Mouse (Mus musculus) midbrain, embryonic 10.5 days (tissue): ENCODE measurements at regions not wholly inside any gene's neighbourhood (a gene's known extent, or its start where the extent isn't known, plus 50 kb on each side); places are given as distances from the start of the nearest gene placed in this dataset.

Experiments
- DNase-seq: peaks from one replicate; pipeline ENCODE4 v3.0.0-alpha.2; 2017; ENCODE audit warnings: low spot score
- H3K27ac ChIP-seq: fragments of 300-500 bp; sonication (generic); replicated peaks from 2 replicates; pipeline ENCODE4 v1.5.1; 2016; ENCODE audit warnings: mild to moderate bottlenecking
- H3K27me3 ChIP-seq: fragments of 300-500 bp; sonication (generic); 2 replicates; pipeline ENCODE4 v1.6.1; 2016; ENCODE audit warnings: low read depth, mild to moderate bottlenecking; ENCODE audit not compliant: poor library complexity, severe bottlenecking
- H3K36me3 ChIP-seq: fragments of 300-500 bp; sonication (generic); 2 replicates; pipeline ENCODE4 v1.6.1; 2016; ENCODE audit warnings: mild to moderate bottlenecking, moderate library complexity
- H3K4me1 ChIP-seq: fragments of 300-500 bp; sonication (generic); 2 replicates; pipeline ENCODE4 v1.6.1; 2016
- H3K4me3 ChIP-seq: fragments of 300-500 bp; sonication (generic); 2 replicates; pipeline ENCODE4 v1.5.1; 2016; ENCODE audit warnings: mild to moderate bottlenecking, moderate library complexity
- H3K9me3 ChIP-seq: fragments of 300-500 bp; sonication (generic); replicated peaks from 2 replicates; pipeline ENCODE4 v1.6.1; 2016; ENCODE audit warnings: mild to moderate bottlenecking
- WGBS: fragments of 180-500 bp; shearing (Covaris S2); methylation state at CpG from one replicate; pipeline ENCODE4 v1.1.7; 2016; 5-methylcytosine and 5-hydroxymethylcytosine counted together

DNA sequence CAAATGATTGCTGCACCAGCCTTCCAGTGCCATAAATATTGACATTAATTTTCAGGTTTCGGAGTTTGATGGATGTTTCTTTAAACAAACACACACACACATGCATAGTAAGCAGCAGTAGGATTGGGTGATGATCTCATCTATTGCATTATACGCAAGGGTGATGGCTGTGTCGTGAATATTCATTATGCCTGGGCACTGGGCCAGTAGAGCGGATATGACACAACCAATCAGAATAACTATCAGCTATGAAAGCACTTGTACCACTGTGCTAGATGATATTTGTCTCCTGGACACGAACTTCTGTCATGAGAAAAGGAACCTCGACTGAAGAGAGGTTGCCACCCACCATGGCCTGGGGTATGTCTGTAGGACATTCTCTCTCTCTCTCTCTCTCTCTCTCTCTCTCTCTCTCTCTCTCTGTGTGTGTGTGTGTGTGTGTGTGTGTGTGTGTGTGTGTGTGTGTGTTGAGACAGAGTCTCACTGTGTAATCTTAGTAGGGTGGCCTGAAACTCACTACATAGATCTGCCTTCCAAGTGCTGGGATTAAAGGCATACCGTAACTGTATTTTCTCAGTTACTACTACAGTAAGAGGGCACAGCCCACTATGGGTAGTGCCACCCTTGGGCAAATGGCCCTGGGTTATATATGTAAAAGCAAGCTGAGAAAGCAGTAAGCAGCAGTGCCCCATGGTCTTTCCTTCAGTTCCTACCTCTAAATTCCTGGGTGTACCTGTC lies 94.7 kb upstream of the Nampt start:
- WGBS, result 92% methylated on average over 7 of the region's 7 CpGs
- DNase-seq, result no peak
- no peak overlapping the region for H3K4me3 ChIP-seq

DNA sequence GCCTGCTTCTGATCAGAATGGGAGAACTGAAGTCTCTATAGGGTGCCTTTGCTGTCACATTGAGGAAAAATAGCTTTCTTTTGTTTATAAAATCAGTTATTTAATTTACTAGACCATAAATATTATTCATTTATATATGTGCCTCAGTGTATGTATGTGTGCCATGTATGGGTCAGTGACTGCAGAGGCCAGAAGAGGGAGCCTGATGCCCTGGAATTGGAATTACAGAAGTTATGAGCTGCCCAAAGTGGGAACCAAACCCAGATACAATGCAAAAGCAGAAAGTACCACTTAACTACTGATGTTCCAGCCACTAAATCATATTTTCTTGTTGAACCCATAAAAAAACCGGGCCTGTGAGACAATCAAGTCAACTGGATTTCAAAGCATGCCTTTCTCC lies 91.8 kb upstream of the Nampt start:
- DNase-seq, result no peak
- H3K9me3 ChIP-seq, result no peaks in the 10 kb centered on the region
- H3K4me3 ChIP-seq, result no peak overlapping the region
- H3K27me3 ChIP-seq, result no peaks in the 10 kb centered on the region
- no peak overlapping the region for H3K27ac ChIP-seq
- WGBS, result 87% methylated on average over 1 of the region's 1 CpGs
- H3K4me1 ChIP-seq, result peaks cover 9% of the 10 kb centered on the region
- H3K36me3 ChIP-seq, result no peaks in the 10 kb centered on the region

More for the DNA sequence above, 94.7 kb upstream of the Nampt start:
- H3K36me3 ChIP-seq, result no peaks in the 10 kb centered on the region
- H3K4me1 ChIP-seq, result peaks cover 9% of the 10 kb centered on the region
- H3K27me3 ChIP-seq, result no peaks in the 10 kb centered on the region
- no peaks in the 10 kb centered on the region for H3K9me3 ChIP-seq
- H3K27ac ChIP-seq, result no peak overlapping the region

DNA sequence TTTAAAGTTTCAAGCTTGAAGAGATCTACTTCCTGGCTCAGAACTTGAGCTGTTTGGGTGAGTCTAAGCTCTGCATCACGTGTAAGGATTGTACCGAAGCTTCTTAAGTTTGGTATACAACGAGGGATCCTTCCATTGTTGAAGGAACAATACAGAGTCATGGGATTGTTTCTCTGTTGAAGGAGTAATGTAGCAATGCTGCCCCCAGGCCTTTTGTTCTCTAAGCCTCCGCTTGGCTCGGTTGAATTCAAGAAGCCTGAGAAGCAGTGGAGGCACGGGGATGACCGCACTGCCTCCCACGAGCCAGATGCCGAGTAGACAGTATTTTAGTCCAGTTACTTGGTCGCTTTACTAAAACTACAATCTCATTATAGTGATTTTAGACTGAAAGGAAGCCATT lies 90.9 kb upstream of the Nampt start:
- WGBS, result 28% methylated on average over 10 of the region's 10 CpGs
- Histone ChIP-seq H3K27ac (0 out of 2 replicates have a peak overlapping the region, but pooled peaks have one; percentile 17), H3K36me3 (no peaks in the 10 kb centered on the region), H3K27me3 (no peaks in the 10 kb centered on the region), H3K4me3 (no peak overlapping the region), H3K4me1 (peaks cover 9% of the 10 kb centered on the region), H3K9me3 (no peaks in the 10 kb centered on the region)
- peak; percentile 28 for DNase-seq

DNA sequence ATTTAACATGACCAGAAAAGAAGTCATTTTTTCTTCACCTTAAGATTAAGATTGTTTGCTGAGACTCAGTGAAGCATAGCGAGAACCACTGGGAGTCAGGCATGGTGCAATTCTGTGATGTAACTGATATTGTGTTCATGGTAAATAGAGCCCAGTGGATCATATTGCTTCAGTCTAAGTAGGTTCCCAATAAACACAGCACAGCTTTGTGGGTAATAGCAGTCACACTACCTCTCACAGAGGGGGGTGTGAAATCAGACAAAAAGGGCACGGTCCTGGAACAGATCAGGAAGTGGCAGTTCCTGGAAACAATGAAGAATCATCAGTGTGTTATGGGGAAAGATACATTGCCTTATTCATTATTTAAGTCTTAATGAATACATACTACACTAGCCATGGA lies 84.1 kb upstream of the Nampt start:
- no peak overlapping the region for H3K4me3 ChIP-seq
- H3K27ac ChIP-seq, result no peak overlapping the region
- H3K9me3 ChIP-seq, result no peaks in the 10 kb centered on the region
- H3K36me3 ChIP-seq, result no peaks in the 10 kb centered on the region
- no peaks in the 10 kb centered on the region for H3K27me3 ChIP-seq
- DNase-seq, result no peak
- 71% methylated on average over 2 of the region's 2 CpGs for WGBS
- H3K4me1 ChIP-seq, result no peaks in the 10 kb centered on the region

DNA sequence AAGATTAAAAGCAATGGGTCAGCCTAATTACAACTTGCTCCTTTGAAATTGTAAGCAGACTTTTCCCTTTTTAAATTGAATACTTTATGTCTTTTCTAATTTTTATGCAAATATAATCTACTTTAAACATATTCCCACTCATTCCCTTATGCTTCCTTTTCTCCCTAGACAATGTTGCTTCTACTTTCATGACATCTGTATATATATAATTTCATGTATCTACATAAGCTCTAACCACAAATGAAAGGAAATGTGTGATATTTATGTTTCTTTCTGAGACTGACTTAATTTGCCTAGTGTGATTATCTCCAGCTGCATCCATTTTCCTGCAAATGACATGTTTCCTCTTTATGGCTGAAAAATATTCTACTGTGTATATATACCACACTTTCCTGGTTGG lies 77.9 kb upstream of the Nampt start:
- Histone ChIP-seq H3K27me3 (no peaks in the 10 kb centered on the region), H3K36me3 (no peaks in the 10 kb centered on the region), H3K9me3 (no peaks in the 10 kb centered on the region), H3K4me1 (no peaks in the 10 kb centered on the region), H3K27ac (no peak overlapping the region), H3K4me3 (no peak overlapping the region)
- no peak for DNase-seq

DNA sequence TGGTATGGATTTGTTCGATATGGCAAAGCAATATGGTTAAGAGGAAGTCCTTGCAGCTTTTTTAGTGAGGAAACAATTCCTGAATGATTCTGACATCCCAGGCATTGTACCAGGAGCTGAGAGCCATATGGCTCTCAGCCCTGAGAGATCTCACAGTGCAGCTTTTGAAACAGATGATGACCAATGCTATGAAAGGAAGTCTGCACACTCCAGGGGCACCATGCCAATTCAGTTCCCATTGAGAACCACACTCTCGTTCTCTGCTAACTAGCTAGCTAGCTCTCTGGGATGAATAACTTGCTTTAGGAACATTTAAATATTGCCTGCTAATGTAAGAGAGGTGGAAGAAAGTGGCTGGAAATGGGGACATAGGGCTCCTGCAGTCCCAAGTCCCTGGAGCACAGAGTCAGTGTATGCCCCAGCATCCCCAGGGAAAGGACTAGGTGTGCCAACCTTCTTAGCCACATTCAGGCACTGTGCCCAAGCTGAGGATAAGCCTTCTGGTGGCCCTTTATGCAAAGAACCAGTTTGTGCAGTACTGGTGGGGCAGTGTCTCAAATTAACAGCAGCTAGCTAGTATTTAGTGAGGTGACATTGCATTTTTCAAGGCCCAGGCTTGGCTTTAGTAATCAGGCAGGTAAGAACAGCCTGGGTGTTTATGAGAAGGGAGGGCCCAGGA lies 61.8 kb upstream of the Nampt start:
- Histone ChIP-seq H3K4me3 (no peak overlapping the region), H3K36me3 (no peaks in the 10 kb centered on the region), H3K27me3 (no peaks in the 10 kb centered on the region), H3K4me1 (no peaks in the 10 kb centered on the region), H3K9me3 (no peaks in the 10 kb centered on the region), H3K27ac (no peak overlapping the region)
- 85% methylated on average over 2 of the region's 2 CpGs for WGBS
- no peak for DNase-seq

DNA sequence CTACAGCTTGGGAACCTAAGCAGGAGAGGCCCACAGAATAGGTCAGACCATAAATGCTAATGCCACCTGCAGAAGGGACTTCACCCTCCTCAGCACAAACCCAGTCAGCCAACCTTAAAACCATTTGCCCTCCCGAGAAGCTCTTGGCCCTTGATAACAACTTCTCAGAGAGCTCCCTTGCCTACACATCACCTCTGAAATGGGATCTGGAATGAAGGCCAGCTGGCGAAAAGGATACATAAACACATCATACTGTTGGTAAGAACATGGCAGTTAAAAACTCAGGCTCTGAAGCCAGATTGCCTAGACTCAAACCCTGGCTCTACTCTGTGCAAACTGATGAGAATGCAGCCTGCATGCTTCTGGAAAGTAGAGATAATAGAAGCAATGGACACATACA lies 61.2 kb upstream of the Nampt start:
- no peak for DNase-seq
- Histone ChIP-seq H3K27ac (no peak overlapping the region), H3K27me3 (no peaks in the 10 kb centered on the region), H3K36me3 (no peaks in the 10 kb centered on the region), H3K4me3 (no peak overlapping the region), H3K4me1 (no peaks in the 10 kb centered on the region), H3K9me3 (no peaks in the 10 kb centered on the region)
- 88% methylated on average over 2 of the region's 2 CpGs for WGBS

DNA sequence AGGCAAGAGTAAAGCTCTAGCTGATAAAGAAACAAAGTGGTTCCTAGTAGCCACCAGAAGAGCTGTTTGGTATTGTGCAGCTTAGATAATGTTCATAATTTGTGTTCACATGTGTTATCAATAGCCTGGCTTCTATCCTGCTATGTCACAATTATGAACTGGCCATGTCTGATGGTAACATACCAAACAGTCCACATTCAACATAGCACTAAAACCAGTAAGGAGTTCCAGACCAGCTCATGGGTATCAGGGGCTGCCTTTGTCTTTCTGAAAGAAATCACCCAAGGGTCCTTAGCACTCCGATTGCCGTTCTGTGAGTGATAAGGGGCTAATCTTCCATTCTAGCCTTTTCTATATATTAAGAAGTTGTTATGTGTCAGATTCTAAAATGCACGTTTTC lies 58.7 kb upstream of the Nampt start:
- Histone ChIP-seq H3K36me3 (no peaks in the 10 kb centered on the region), H3K9me3 (no peaks in the 10 kb centered on the region), H3K27me3 (no peaks in the 10 kb centered on the region), H3K27ac (no peak overlapping the region), H3K4me1 (no peaks in the 10 kb centered on the region), H3K4me3 (no peak overlapping the region)
- no peak for DNase-seq
- 94% methylated on average over 3 of the region's 3 CpGs for WGBS

DNA sequence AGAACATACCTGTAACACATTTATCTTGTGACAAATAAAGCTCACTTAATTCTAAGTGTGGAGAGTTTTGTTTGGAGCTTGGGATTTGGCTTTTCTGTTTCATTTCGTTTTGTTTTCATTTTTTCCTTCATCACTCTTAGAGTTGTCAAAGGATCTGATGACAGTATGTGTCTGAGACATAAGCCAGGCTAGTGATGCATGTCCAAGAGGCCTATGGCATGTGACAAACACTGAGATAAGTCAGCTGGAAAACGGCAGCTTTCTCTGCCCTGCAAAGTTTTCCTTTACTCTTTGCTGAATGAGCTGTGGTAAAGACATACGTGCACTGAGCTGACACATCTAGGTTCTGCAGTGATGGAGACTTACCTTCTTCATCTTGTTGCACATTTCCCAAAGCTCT lies 58.3 kb upstream of the Nampt start:
- DNase-seq, result no peak
- Histone ChIP-seq H3K27ac (no peak overlapping the region), H3K4me3 (no peak overlapping the region), H3K9me3 (no peaks in the 10 kb centered on the region), H3K27me3 (no peaks in the 10 kb centered on the region), H3K36me3 (no peaks in the 10 kb centered on the region), H3K4me1 (no peaks in the 10 kb centered on the region)
- WGBS, result 76% methylated on average over 3 of the region's 3 CpGs

DNA sequence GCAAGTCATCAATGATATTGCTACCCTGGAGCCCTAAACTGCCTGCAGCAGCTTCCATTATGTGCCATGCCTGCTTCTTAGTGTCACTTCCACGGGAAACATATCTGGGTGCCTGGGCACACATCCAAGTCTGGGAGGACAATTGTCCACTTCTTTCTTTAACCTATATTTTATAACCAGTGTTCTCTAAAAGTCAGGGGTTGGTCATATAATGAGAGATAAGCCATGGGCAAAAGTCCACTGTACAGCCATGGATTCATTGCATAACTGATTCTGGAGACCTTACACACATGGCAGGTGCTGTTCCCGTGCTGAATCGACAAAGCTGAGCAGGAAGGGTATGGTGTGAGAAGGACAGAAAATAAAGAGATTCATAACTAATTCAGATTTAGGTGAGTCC lies 55.1 kb upstream of the Nampt start:
- H3K4me1 ChIP-seq, result no peaks in the 10 kb centered on the region
- H3K27ac ChIP-seq, result no peak overlapping the region
- no peaks in the 10 kb centered on the region for H3K36me3 ChIP-seq
- H3K4me3 ChIP-seq, result no peak overlapping the region
- H3K27me3 ChIP-seq, result no peaks in the 10 kb centered on the region
- DNase-seq, result no peak
- H3K9me3 ChIP-seq, result no peaks in the 10 kb centered on the region
- 93% methylated on average over 3 of the region's 3 CpGs for WGBS

DNA sequence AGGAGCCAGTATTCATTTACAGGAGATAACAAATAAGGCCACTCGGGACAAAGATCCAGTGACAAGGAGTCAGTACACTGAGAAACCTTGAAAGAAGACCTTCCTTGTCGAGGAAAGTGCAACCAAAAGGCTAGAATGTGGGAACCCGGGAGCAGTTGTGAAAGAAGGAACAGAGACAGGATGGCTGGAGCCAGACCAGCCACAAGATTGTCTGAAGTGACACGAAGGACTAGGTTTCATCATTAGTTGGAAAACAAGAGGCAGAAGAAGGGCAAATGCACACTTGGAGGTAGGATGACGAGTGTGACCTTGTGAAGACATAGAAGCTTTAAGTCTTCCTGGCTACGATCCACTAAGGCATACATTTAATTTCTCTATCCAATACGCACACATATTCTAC lies 54.6 kb upstream of the Nampt start:
- H3K4me1 ChIP-seq, result no peaks in the 10 kb centered on the region
- WGBS, result 85% methylated on average over 7 of the region's 7 CpGs
- DNase-seq, result no peak
- H3K27ac ChIP-seq, result no peak overlapping the region
- no peaks in the 10 kb centered on the region for H3K9me3 ChIP-seq
- H3K4me3 ChIP-seq, result no peak overlapping the region
- no peaks in the 10 kb centered on the region for H3K27me3 ChIP-seq
- no peaks in the 10 kb centered on the region for H3K36me3 ChIP-seq

DNA sequence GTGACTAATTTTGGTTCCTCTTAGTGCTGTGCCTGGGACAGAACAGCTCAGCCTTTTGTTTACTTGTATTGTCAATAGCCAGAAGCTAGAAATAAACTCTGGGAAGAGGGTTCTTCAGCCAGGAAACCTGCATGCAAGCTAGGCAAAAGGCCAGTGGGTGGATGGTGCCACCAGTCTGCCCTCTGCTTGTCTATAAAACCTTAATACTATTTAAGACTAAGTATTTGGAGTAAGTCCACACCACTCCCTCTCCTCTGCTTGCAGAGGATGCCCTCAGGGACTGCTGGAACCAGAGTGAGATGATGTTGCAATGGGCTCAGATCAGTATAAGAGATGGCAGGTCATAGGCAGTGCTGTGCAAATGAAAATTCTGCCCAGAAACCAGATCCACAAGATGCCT lies 53.5 kb upstream of the Nampt start:
- DNase-seq, result no peak
- Histone ChIP-seq H3K27ac (no peak overlapping the region), H3K4me1 (no peaks in the 10 kb centered on the region)

DNA sequence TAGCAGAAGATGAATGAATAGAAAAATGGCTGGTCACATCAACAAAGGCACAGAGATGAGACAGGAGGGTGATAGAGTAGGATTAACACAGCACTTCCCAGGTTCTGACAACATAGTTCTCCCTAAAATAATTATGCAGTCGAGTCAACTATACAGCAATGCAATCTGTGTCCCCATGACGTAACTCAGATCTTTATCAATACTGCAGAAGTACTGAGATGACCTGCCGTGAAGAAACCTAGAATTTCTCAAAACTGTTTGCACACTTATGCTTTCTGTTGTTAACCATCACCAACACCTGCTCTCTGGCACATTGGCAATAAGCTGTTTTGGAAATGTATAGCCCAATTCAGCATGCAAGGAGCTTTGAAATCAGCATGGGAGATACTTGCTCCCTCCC lies 52.8 kb upstream of the Nampt start:
- 87% methylated on average over 3 of the region's 3 CpGs for WGBS
- DNase-seq, result no peak
- H3K4me3 ChIP-seq, result no peak overlapping the region

More for the DNA sequence above, 53.5 kb upstream of the Nampt start:
- H3K27me3 ChIP-seq, result no peaks in the 10 kb centered on the region
- H3K9me3 ChIP-seq, result no peaks in the 10 kb centered on the region
- no peaks in the 10 kb centered on the region for H3K36me3 ChIP-seq
- H3K4me3 ChIP-seq, result no peak overlapping the region

More for the DNA sequence above, 52.8 kb upstream of the Nampt start:
- H3K36me3 ChIP-seq, result no peaks in the 10 kb centered on the region
- H3K9me3 ChIP-seq, result no peaks in the 10 kb centered on the region
- H3K27ac ChIP-seq, result no peak overlapping the region
- no peaks in the 10 kb centered on the region for H3K4me1 ChIP-seq
- H3K27me3 ChIP-seq, result no peaks in the 10 kb centered on the region
